Mouse (Mus musculus): ENCODE data around the gene 1110032F04Rik. TPM values are rescaled to one million over a fixed set of nuclear protein-coding genes. Genes with fewer than 3 reads are reported as not detected.

Gene 1110032F04Rik
- total and polyA plus RNA-seq, 2 experiments = not detected

DNA sequence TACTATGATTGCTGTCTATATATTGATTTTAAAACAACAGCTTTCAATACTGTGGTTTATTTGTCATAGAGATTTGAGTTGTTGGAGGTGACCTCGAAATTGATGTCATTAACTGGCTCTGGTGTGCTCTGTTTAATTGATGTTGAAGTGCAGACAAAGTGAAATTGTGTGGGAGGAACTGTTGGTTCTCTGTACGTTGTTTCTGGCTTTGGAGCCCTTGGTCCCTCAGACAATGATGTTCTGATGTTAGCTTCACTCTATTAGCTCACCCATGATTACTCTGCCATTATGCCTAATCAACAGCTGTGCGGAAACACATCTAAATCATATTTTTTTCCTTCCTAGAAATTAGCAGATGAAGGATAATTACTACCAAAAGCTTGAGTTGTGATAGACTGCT lies 21.1 kb upstream of the 1110032F04Rik start:
- Histone ChIP-seq H3K36me3 (ENCODE audit: control insufficient read depth, insufficient read depth, low read length) (no peaks in the 10 kb centered on the region), H3K4me3 (ENCODE audit: insufficient read depth, low read depth, low read length) (no peak overlapping the region), H3K79me2 (ENCODE audit: control insufficient read depth, insufficient read depth, low read length) (no peaks in the 10 kb centered on the region), H3K9ac (ENCODE audit: low read depth, low read length) (no peak overlapping the region), H3K27me3 (ENCODE audit: control insufficient read depth, insufficient read depth, low read length) (no peaks in the 10 kb centered on the region), H3K4me1 (ENCODE audit: control insufficient read depth, insufficient read depth, low read length) (no peaks in the 10 kb centered on the region), H3K27ac (replicated peaks; ENCODE audit: insufficient read depth, low read depth, low read length) (no peak overlapping the region)
- WGBS = 57% methylated on average over 3 of the region's 3 CpGs
- no peak for TF ChIP-seq CTCF (IDR thresholded peaks at IDR 0.05; ENCODE audit: low read depth, low read length)
- TF ChIP-seq POLR2A (IDR thresholded peaks at IDR 0.05; ENCODE audit: extremely low read depth, insufficient read depth, low read length) = no peak
- DNase-seq (ENCODE audit: extremely low read depth, low read depth, low spot score) = no peak

DNA sequence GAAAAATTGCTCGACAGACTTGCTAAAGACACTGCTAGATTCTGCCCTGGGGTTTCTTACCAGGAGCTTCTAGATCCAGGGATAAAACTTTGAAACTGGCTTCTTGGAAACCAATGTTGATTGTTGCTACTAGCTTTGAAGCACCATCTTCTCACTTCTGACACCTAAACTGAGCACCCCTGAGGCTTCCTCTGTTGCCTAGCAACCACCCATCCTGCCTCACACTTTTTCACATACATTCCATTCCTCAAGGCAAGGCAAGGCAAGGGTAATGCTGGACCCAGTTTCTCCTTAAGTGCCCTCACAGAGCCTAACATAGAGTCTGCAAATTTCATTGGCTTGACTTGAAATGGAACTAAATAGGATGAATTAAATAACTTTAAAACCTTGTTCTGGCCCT lies 17.0 kb upstream of the 1110032F04Rik start:
- Histone ChIP-seq H3K27ac (replicated peaks; ENCODE audit: insufficient read depth, low read depth, low read length) (no peak overlapping the region), H3K79me2 (ENCODE audit: control insufficient read depth, insufficient read depth, low read length) (no peaks in the 10 kb centered on the region), H3K9ac (ENCODE audit: low read depth, low read length) (no peak overlapping the region), H3K4me3 (ENCODE audit: insufficient read depth, low read depth, low read length) (no peak overlapping the region), H3K36me3 (ENCODE audit: control insufficient read depth, insufficient read depth, low read length) (no peaks in the 10 kb centered on the region), H3K27me3 (ENCODE audit: control insufficient read depth, insufficient read depth, low read length) (no peaks in the 10 kb centered on the region), H3K4me1 (ENCODE audit: control insufficient read depth, insufficient read depth, low read length) (no peaks in the 10 kb centered on the region)
- WGBS = 82% methylated on average over 1 of the region's 1 CpGs
- TF ChIP-seq POLR2A (IDR thresholded peaks at IDR 0.05; ENCODE audit: extremely low read depth, insufficient read depth, low read length) = no peak
- TF ChIP-seq CTCF (IDR thresholded peaks at IDR 0.05; ENCODE audit: low read depth, low read length) = no peak
- no peak for DNase-seq (ENCODE audit: extremely low read depth, low read depth, low spot score)

DNA sequence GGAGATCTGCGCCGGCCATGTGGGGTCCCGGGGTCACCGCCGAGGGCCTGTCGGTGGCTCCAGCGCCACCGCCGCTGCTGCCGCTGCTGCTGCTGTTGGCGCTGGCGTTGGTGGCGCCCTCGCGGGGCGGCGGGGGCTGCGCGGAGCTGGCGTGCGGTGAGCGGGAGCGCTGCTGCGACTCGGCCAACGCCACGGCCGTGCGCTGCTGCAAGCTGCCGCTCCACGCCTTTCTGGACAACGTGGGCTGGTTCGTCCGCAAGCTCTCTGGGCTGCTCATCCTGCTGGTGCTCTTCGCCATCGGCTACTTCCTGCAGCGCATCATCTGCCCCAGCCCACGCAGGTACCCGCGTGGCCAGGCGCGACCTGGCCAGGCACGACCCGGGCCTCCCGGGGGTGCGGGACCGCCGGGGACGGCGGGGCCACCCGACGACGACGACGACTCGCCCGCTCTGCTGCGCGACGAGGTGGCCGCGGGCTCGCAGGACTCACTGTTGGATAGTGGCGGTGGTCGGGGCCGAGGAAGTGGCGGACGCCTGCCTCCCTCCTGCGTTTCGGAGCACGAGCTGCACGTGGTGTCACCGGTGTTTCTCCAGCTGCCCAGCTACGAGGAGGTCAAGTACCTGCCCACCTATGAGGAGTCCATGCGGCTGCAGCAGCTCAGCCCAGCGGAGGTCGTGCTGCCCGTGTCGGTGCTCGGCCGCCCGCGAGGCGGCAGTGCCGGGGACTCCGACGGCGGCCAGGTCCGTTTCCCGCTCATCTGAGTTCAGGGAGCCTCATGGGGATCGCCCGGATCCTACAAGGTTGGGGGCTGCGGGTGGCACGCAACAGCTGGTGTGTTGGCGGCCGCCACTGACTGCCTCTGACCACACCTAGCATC lies 543 bp downstream of the 1110032F04Rik start:
- no peak for TF ChIP-seq CTCF (IDR thresholded peaks at IDR 0.05; ENCODE audit: low read depth, low read length)
- TF ChIP-seq POLR2A (IDR thresholded peaks at IDR 0.05; ENCODE audit: extremely low read depth, insufficient read depth, low read length) = no peak
- peak overlapping the region; percentile 30; the same call in 1 of the 2 replicates for H3K4me3 ChIP-seq (ENCODE audit: insufficient read depth, low read depth, low read length)
- no peaks in the 10 kb centered on the region for H3K79me2 ChIP-seq (ENCODE audit: control insufficient read depth, insufficient read depth, low read length)
- no peaks in the 10 kb centered on the region for H3K36me3 ChIP-seq (ENCODE audit: control insufficient read depth, insufficient read depth, low read length)
- DNase-seq (ENCODE audit: extremely low read depth, low read depth, low spot score) = no peak
- under 1% methylated on average over 95 of the region's 96 CpGs for whole genome bisulfite sequencing
- H3K4me1 ChIP-seq (ENCODE audit: control insufficient read depth, insufficient read depth, low read length) = peaks cover 4% of the 10 kb centered on the region; the same call in 1 of the 2 replicates
- no peak overlapping the region for H3K9ac ChIP-seq (ENCODE audit: low read depth, low read length)
- peaks cover 16% of the 10 kb centered on the region for H3K27me3 ChIP-seq (ENCODE audit: control insufficient read depth, insufficient read depth, low read length)
- H3K27ac ChIP-seq (replicated peaks; ENCODE audit: insufficient read depth, low read depth, low read length) = no peak overlapping the region

DNA sequence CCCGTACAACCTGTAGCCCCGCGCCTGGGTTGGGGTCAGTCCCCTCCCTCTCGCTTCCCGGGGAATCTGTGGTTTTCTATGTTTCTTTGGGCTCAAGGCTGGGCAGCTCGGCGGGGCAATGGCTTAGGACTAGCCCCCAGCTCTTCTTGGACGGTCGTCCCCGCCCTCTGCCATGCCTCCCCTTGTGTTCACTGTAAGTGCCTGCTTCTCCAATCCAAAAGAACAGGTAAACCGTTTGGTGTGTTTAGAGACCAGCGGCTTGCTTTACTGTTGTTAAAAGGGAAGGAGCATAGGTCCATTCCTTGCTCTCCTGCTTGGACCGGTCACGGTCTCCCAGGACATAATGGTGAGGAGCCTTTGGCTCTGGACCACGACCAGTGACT lies 1.2 kb downstream of the 1110032F04Rik start:
- 16% methylated on average over 15 of the region's 15 CpGs for WGBS
- H3K4me3 ChIP-seq (ENCODE audit: insufficient read depth, low read depth, low read length) = no peak overlapping the region; the same call in 1 of the 2 replicates
- H3K36me3 ChIP-seq (ENCODE audit: control insufficient read depth, insufficient read depth, low read length) = no peaks in the 10 kb centered on the region
- no peak for TF ChIP-seq POLR2A (IDR thresholded peaks at IDR 0.05; ENCODE audit: extremely low read depth, insufficient read depth, low read length)
- no peak for TF ChIP-seq CTCF (IDR thresholded peaks at IDR 0.05; ENCODE audit: low read depth, low read length)
- H3K4me1 ChIP-seq (ENCODE audit: control insufficient read depth, insufficient read depth, low read length) = peaks cover 4% of the 10 kb centered on the region; the same call in 1 of the 2 replicates
- H3K27ac ChIP-seq (replicated peaks; ENCODE audit: insufficient read depth, low read depth, low read length) = no peak overlapping the region
- no peaks in the 10 kb centered on the region for H3K79me2 ChIP-seq (ENCODE audit: control insufficient read depth, insufficient read depth, low read length)
- DNase-seq (ENCODE audit: extremely low read depth, low read depth, low spot score) = no peak
- no peak overlapping the region for H3K9ac ChIP-seq (ENCODE audit: low read depth, low read length)
- peaks cover 16% of the 10 kb centered on the region for H3K27me3 ChIP-seq (ENCODE audit: control insufficient read depth, insufficient read depth, low read length)

DNA sequence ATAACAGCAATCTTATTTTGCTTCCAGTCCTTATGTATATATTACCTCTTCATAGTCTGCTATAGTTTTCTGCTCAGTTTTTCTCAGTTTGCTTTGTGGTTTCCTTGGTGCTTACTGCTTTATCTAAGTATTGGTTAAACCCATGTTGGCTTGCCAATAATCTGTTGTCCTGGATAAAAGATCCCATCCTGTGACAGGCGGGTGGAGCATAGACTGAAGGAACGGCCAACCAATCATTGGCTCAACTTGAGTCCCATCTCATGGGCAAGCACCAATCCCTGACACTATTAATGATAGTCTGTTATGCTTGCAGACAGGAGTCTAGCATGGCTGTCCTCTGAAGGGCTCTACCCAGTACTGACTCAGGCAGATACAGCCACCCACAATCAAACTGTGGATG lies 4.7 kb downstream of the 1110032F04Rik start:
- Histone ChIP-seq H3K9ac (ENCODE audit: low read depth, low read length) (no peak overlapping the region), H3K36me3 (ENCODE audit: control insufficient read depth, insufficient read depth, low read length) (no peaks in the 10 kb centered on the region), H3K4me1 (ENCODE audit: control insufficient read depth, insufficient read depth, low read length) (peaks cover 4% of the 10 kb centered on the region; the same call in 1 of the 2 replicates), H3K4me3 (ENCODE audit: insufficient read depth, low read depth, low read length) (no peak overlapping the region), H3K79me2 (ENCODE audit: control insufficient read depth, insufficient read depth, low read length) (no peaks in the 10 kb centered on the region), H3K27ac (replicated peaks; ENCODE audit: insufficient read depth, low read depth, low read length) (no peak overlapping the region), H3K27me3 (ENCODE audit: control insufficient read depth, insufficient read depth, low read length) (peaks cover 16% of the 10 kb centered on the region)
- WGBS = 90% methylated on average over 2 of the region's 2 CpGs
- DNase-seq (ENCODE audit: extremely low read depth, low read depth, low spot score) = no peak
- TF ChIP-seq CTCF (IDR thresholded peaks at IDR 0.05; ENCODE audit: low read depth, low read length) (no peak), POLR2A (IDR thresholded peaks at IDR 0.05; ENCODE audit: extremely low read depth, insufficient read depth, low read length) (no peak)

DNA sequence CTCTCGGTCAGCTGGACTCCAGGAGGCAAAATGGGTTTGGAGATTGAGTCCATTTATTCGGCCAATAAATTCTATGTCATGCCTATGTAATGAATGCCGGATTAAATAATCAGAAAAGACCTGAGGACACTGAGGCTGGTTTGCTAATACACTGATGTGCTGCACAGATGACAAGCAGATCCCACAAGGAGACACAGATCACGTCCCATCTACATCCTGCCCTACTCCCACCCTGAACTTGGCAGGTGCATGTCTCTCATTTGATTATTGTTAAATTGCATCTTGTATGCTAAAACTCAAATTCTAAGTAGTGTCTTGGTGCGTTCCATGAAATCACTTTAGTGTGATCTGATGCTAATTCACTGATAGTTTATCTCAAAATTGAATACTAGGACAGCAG lies 17.5 kb downstream of the 1110032F04Rik start:
- WGBS = 96% methylated on average over 5 of the region's 5 CpGs
- Histone ChIP-seq H3K27ac (replicated peaks; ENCODE audit: insufficient read depth, low read depth, low read length) (no peak overlapping the region), H3K9ac (ENCODE audit: low read depth, low read length) (no peak overlapping the region), H3K4me3 (ENCODE audit: insufficient read depth, low read depth, low read length) (no peak overlapping the region), H3K27me3 (ENCODE audit: control insufficient read depth, insufficient read depth, low read length) (no peaks in the 10 kb centered on the region), H3K36me3 (ENCODE audit: control insufficient read depth, insufficient read depth, low read length) (no peaks in the 10 kb centered on the region), H3K4me1 (ENCODE audit: control insufficient read depth, insufficient read depth, low read length) (no peaks in the 10 kb centered on the region), H3K79me2 (ENCODE audit: control insufficient read depth, insufficient read depth, low read length) (no peaks in the 10 kb centered on the region)
- no peak for TF ChIP-seq POLR2A (IDR thresholded peaks at IDR 0.05; ENCODE audit: extremely low read depth, insufficient read depth, low read length)
- TF ChIP-seq CTCF (IDR thresholded peaks at IDR 0.05; ENCODE audit: low read depth, low read length) = no peak
- DNase-seq (ENCODE audit: extremely low read depth, low read depth, low spot score) = no peak
